Mouse (Mus musculus) neural tube, embryonic 15.5 days (tissue): ENCODE data around the gene Nmt1. TPM values are rescaled to one million over a fixed set of nuclear protein-coding genes. Genes with fewer than 3 reads are reported as not detected.

ENCODE experiments used
- ATAC-seq: fragments of 200-750 bp; cut with Nextera tagmentation; 2 replicates; pipeline ENCODE4 v1.8.0; 2017; ENCODE audit warnings: mild to moderate bottlenecking, moderate TSS enrichment, moderate library complexity; ENCODE audit not compliant: low FRiP score
- H3K27ac ChIP-seq: fragments of 300-500 bp; sonication (generic); replicated peaks from 2 replicates; pipeline ENCODE4 v1.5.1; 2015; ENCODE audit warnings: mild to moderate bottlenecking, inconsistent platforms
- H3K27me3 ChIP-seq: fragments of 300-500 bp; sonication (generic); replicated peaks from 2 replicates; pipeline ENCODE4 v1.6.1; 2015; ENCODE audit warnings: inconsistent platforms
- H3K36me3 ChIP-seq: fragments of 300-500 bp; sonication (generic); 2 replicates; pipeline ENCODE4 v1.6.1; 2015; ENCODE audit warnings: inconsistent platforms
- H3K4me1 ChIP-seq: fragments of 300-500 bp; sonication (generic); 2 replicates; pipeline ENCODE4 v1.6.1; 2015; ENCODE audit warnings: inconsistent platforms
- H3K4me2 ChIP-seq: fragments of 300-500 bp; sonication (generic); 2 replicates; pipeline ENCODE4 v1.6.1; 2015; ENCODE audit warnings: inconsistent platforms, mild to moderate bottlenecking, moderate library complexity
- H3K4me3 ChIP-seq: fragments of 300-500 bp; sonication (generic); replicated peaks from 2 replicates; pipeline ENCODE4 v1.5.1; 2015; ENCODE audit warnings: mild to moderate bottlenecking, inconsistent platforms
- H3K9ac ChIP-seq: fragments of 300-500 bp; sonication (generic); replicated peaks from 2 replicates; pipeline ENCODE4 v1.6.1; 2015; ENCODE audit warnings: mild to moderate bottlenecking, inconsistent platforms
- H3K9me3 ChIP-seq: fragments of 300-500 bp; sonication (generic); replicated peaks from 2 replicates; pipeline ENCODE4 v1.6.1; 2016; ENCODE audit warnings: inconsistent platforms
- WGBS: fragments of 180-500 bp; shearing (Covaris S2); methylation state at CpG from one replicate; pipeline ENCODE4 v1.1.7; 2015; ENCODE audit warnings: mixed read lengths; 5-methylcytosine and 5-hydroxymethylcytosine counted together
- polyA plus RNA-seq: library from polyadenylated mRNA; unstranded; fragments of >200 nt; fragmentation: Nextera tagmentation; extraction: Ambion mirVana; gene quantifications from 2 replicates; pipeline ENCODE4 v1.2.1, GENCODE M21; 2015

Gene Nmt1
- polyA plus RNA-seq, 1 experiment from 2014 or later, result 33.8 TPM

- H3K9ac ChIP-seq, result no peak overlapping the region
- peaks cover 8% of the 10 kb centered on the region for H3K27me3 ChIP-seq
- H3K4me1 ChIP-seq, result peaks cover 16% of the 10 kb centered on the region
- H3K4me3 ChIP-seq, result no peak overlapping the region
- no peak overlapping the region for H3K27ac ChIP-seq
- no peaks in the 10 kb centered on the region for H3K9me3 ChIP-seq
- WGBS, result 90% methylated on average over 7 of the region's 7 CpGs
- no peak overlapping the region for H3K4me2 ChIP-seq
- H3K36me3 ChIP-seq, result peaks cover 54% of the 10 kb centered on the region
- ATAC-seq, result no peak
Observed at GRCm38 (mm10) chr11:102996385-102996784, 31.6 kb upstream of the Nmt1 start.

GRCm38 (mm10) chr11:102996991-102997770, 30.8 kb upstream of the Nmt1 start:
- H3K27ac ChIP-seq, result no peak overlapping the region
- no peak overlapping the region for H3K4me2 ChIP-seq
- H3K9ac ChIP-seq, result no peak overlapping the region
- H3K27me3 ChIP-seq, result peaks cover 4% of the 10 kb centered on the region; the same call in 1 of the 2 replicates
- no peak for ATAC-seq
- WGBS, result 97% methylated on average over 12 of the region's 12 CpGs
- no peak overlapping the region for H3K4me3 ChIP-seq
- peaks cover 54% of the 10 kb centered on the region for H3K36me3 ChIP-seq
- peaks cover 8% of the 10 kb centered on the region for H3K4me1 ChIP-seq
- H3K9me3 ChIP-seq, result no peaks in the 10 kb centered on the region

GRCm38 (mm10) chr11:102998254-102998576, 29.8 kb upstream of the Nmt1 start:
- Histone ChIP-seq H3K9ac (no peak overlapping the region), H3K27ac (no peak overlapping the region), H3K4me1 (peaks cover 8% of the 10 kb centered on the region), H3K36me3 (peaks cover 54% of the 10 kb centered on the region), H3K4me2 (no peak overlapping the region), H3K9me3 (no peaks in the 10 kb centered on the region), H3K27me3 (no peaks in the 10 kb centered on the region), H3K4me3 (no peak overlapping the region)
- no peak for ATAC-seq
- WGBS, result 90% methylated on average over 7 of the region's 7 CpGs

- no peak overlapping the region for H3K4me2 ChIP-seq
- no peak overlapping the region for H3K27ac ChIP-seq
- WGBS, result 81% methylated on average over 14 of the region's 14 CpGs
- ATAC-seq, result no peak
- H3K9ac ChIP-seq, result no peak overlapping the region
- H3K9me3 ChIP-seq, result no peaks in the 10 kb centered on the region
- H3K4me1 ChIP-seq, result peaks cover 13% of the 10 kb centered on the region
- H3K27me3 ChIP-seq, result no peaks in the 10 kb centered on the region
- H3K4me3 ChIP-seq, result no peak overlapping the region
- H3K36me3 ChIP-seq, result peaks cover 54% of the 10 kb centered on the region
Observed at GRCm38 (mm10) chr11:102998577-102999316, 29.2 kb upstream of the Nmt1 start.

GRCm38 (mm10) chr11:102999317-102999970, 28.5 kb upstream of the Nmt1 start:
- 87% methylated on average over 14 of the region's 14 CpGs for WGBS
- Histone ChIP-seq H3K4me2 (no peak overlapping the region), H3K9ac (no peak overlapping the region), H3K27ac (no peak overlapping the region), H3K4me1 (peaks cover 13% of the 10 kb centered on the region), H3K4me3 (no peak overlapping the region), H3K36me3 (peaks cover 49% of the 10 kb centered on the region), H3K9me3 (no peaks in the 10 kb centered on the region), H3K27me3 (no peaks in the 10 kb centered on the region)
- no peak for ATAC-seq

- ATAC-seq, result no peak
- Histone ChIP-seq H3K9ac (no peak overlapping the region), H3K4me1 (peaks cover 13% of the 10 kb centered on the region), H3K4me2 (no peak overlapping the region), H3K9me3 (no peaks in the 10 kb centered on the region), H3K27me3 (no peaks in the 10 kb centered on the region), H3K36me3 (peaks cover 43% of the 10 kb centered on the region), H3K4me3 (no peak overlapping the region), H3K27ac (no peak overlapping the region)
- WGBS, result 86% methylated on average over 16 of the region's 16 CpGs
Observed at GRCm38 (mm10) chr11:103000111-103000510, 27.9 kb upstream of the Nmt1 start.

GRCm38 (mm10) chr11:103001063-103001462, 26.9 kb upstream of the Nmt1 start:
- no peak overlapping the region for H3K27ac ChIP-seq
- peaks cover 33% of the 10 kb centered on the region for H3K36me3 ChIP-seq
- no peaks in the 10 kb centered on the region for H3K9me3 ChIP-seq
- peaks cover 13% of the 10 kb centered on the region for H3K4me1 ChIP-seq
- WGBS, result 86% methylated on average over 5 of the region's 5 CpGs
- no peak overlapping the region for H3K9ac ChIP-seq
- no peak overlapping the region for H3K4me3 ChIP-seq
- no peak for ATAC-seq
- no peaks in the 10 kb centered on the region for H3K27me3 ChIP-seq
- H3K4me2 ChIP-seq, result no peak overlapping the region

GRCm38 (mm10) chr11:103003210-103003609, 24.8 kb upstream of the Nmt1 start:
- no peak overlapping the region for H3K9ac ChIP-seq
- peaks cover 21% of the 10 kb centered on the region for H3K4me1 ChIP-seq
- H3K4me2 ChIP-seq, result no peak overlapping the region
- H3K27ac ChIP-seq, result peak overlapping the region; percentile 41; the same call in 1 of the 2 replicates
- 35% methylated on average over 5 of the region's 5 CpGs for WGBS
- no peak for ATAC-seq
- H3K9me3 ChIP-seq, result no peaks in the 10 kb centered on the region
- no peaks in the 10 kb centered on the region for H3K27me3 ChIP-seq
- no peak overlapping the region for H3K4me3 ChIP-seq
- peaks cover 16% of the 10 kb centered on the region for H3K36me3 ChIP-seq

GRCm38 (mm10) chr11:103004852-103005251, 23.1 kb upstream of the Nmt1 start:
- peaks cover 3% of the 10 kb centered on the region; the same call in 1 of the 2 replicates for H3K36me3 ChIP-seq
- H3K9ac ChIP-seq, result no peak overlapping the region
- H3K4me2 ChIP-seq, result no peak overlapping the region
- 86% methylated on average over 1 of the region's 1 CpGs for WGBS
- peaks cover 24% of the 10 kb centered on the region for H3K4me1 ChIP-seq
- no peaks in the 10 kb centered on the region for H3K9me3 ChIP-seq
- no peak overlapping the region for H3K4me3 ChIP-seq
- H3K27me3 ChIP-seq, result no peaks in the 10 kb centered on the region
- ATAC-seq, result no peak
- H3K27ac ChIP-seq, result no peak overlapping the region

- no peak overlapping the region for H3K9ac ChIP-seq
- H3K4me2 ChIP-seq, result no peak overlapping the region
- no peaks in the 10 kb centered on the region for H3K9me3 ChIP-seq
- ATAC-seq, result no peak
- H3K4me3 ChIP-seq, result no peak overlapping the region
- peaks cover 24% of the 10 kb centered on the region for H3K4me1 ChIP-seq
- H3K27me3 ChIP-seq, result no peaks in the 10 kb centered on the region
- H3K27ac ChIP-seq, result no peak overlapping the region
- H3K36me3 ChIP-seq, result peaks cover 3% of the 10 kb centered on the region; the same call in 1 of the 2 replicates
- WGBS, result 89% methylated on average over 11 of the region's 11 CpGs
Observed at GRCm38 (mm10) chr11:103005254-103005981, 22.6 kb upstream of the Nmt1 start.

- 89% methylated on average over 7 of the region's 7 CpGs for WGBS
- Histone ChIP-seq H3K4me3 (no peak overlapping the region), H3K36me3 (peaks cover 3% of the 10 kb centered on the region; the same call in 1 of the 2 replicates), H3K27ac (no peak overlapping the region), H3K9ac (no peak overlapping the region), H3K27me3 (no peaks in the 10 kb centered on the region), H3K4me2 (no peak overlapping the region), H3K9me3 (no peaks in the 10 kb centered on the region), H3K4me1 (peaks cover 20% of the 10 kb centered on the region)
- no peak for ATAC-seq
Observed at GRCm38 (mm10) chr11:103006286-103007000, 21.5 kb upstream of the Nmt1 start.
